Mouse (Mus musculus): ENCODE measurements at regions not wholly inside any gene's neighbourhood (a gene's known extent, or its start where the extent isn't known, plus 50 kb on each side); places are given as distances from the start of the nearest gene placed in this dataset.

DNA sequence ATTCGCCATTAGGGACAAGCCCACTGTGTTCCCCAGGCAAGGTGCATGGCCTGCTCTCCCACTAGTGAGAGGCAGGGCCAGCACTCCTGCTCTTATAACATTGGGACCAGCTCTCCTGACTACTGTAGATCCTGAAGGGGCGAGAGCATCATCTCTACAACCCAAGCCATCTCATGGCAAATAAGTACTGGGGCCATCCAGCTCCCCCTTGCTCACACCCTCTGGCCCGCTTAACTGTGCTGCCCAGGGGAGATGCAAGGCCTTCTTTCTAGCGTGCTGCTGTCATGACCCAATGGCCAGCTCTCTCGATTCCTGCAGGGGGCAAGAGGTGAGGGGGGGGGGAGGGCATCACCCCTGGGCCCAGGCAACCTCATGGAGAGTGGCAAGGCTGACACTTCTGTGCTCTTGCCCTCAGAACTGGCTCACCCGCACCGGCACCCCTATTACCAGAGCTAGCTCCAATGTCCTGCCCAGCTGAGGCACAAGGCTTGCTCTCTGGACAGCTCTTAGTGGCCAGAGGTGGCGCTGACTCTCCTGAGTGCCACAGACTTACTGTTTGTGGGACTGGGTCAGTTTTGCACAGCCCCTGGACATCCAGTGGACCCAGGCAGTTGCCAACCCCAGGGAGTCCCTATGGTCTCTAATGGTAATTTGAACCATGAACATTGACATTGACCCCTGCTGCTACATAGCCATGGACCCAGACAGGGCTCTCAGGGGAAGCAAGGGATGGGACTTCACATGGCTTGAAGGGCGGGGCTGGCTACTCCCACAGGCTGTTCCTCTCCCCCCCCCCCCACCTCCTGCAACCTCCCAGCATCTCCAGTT is 448.2 kb downstream of the Tdrd3 start:
- no peak for DNase-seq (ENCODE audit: extremely low read depth, low read depth)

GRCm38 (mm10) chr14:87865216-87866202 is 449.1 kb downstream of the Tdrd3 start:
- no peak for DNase-seq (ENCODE audit: extremely low read depth, low read depth)

GRCm38 (mm10) chr14:87901784-87902183 is 485.3 kb downstream of the Tdrd3 start:
- no peak for DNase-seq (ENCODE audit: extremely low read depth, low read depth)

DNA sequence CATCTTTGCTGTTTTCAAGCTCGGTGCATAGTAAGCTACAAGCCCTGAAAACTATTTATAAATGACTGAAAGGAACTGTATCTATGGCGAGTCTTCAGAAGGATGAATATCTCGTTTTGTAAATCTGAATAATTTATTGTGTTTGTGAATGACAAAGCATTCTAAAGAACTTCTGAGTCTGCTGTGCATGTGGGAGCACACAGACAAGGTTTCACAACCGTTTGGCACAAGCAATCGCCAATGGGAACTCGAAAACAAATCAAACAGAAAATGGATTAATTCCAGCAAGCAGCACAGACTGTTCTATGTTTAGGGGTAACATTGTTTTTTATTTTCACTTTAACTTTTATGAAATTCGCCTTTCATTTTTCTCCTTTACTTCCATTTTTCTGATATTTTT is 486.0 kb downstream of the Tdrd3 start:
- DNase-seq (ENCODE audit: extremely low read depth, low read depth): no peak

Measured in MEL-GATA-1-ER (cell line).